Mouse (Mus musculus) lung, embryonic 15.5 days (tissue): Measurements from ENCODE around the gene Wfdc2. TPM values are rescaled to one million over a fixed set of nuclear protein-coding genes. Genes with fewer than 3 reads are reported as not detected.
A peak's percentile ranks its signal among the peaks of the same experiment; 100 is the strongest.
"Not testable (repeated sequence)": the region's sequence is repeated elsewhere in the genome, so short reads cannot be mapped to it uniquely, and the experiment has no call there.

Source experiments
- ATAC-seq: fragments of 200-750 bp; cut with Nextera tagmentation; 2 replicates; pipeline ENCODE4 v1.8.0; 2017; ENCODE audit warnings: moderate number of reproducible peaks, borderline replicate concordance; ENCODE audit not compliant: low FRiP score, low TSS enrichment; ENCODE audit errors: extremely low read depth
- H3K27ac ChIP-seq: fragments of 300-500 bp; sonication (generic); 2 replicates; pipeline ENCODE4 v1.5.1; 2015; ENCODE audit warnings: moderate library complexity, mild to moderate bottlenecking, inconsistent platforms
- H3K27me3 ChIP-seq: fragments of 300-500 bp; sonication (generic); 2 replicates; pipeline ENCODE4 v1.6.1; 2015; ENCODE audit warnings: inconsistent platforms
- H3K36me3 ChIP-seq: fragments of 300-500 bp; sonication (generic); 2 replicates; pipeline ENCODE4 v1.6.1; 2015; ENCODE audit warnings: inconsistent platforms
- H3K4me1 ChIP-seq: fragments of 300-500 bp; sonication (generic); 2 replicates; pipeline ENCODE4 v1.6.1; 2015; ENCODE audit warnings: inconsistent platforms
- H3K4me2 ChIP-seq: fragments of 300-500 bp; sonication (generic); 2 replicates; pipeline ENCODE4 v1.6.1; 2015; ENCODE audit warnings: inconsistent platforms, mild to moderate bottlenecking, moderate library complexity
- H3K4me3 ChIP-seq: fragments of 300-500 bp; sonication (generic); 2 replicates; pipeline ENCODE4 v1.5.1; 2015; ENCODE audit warnings: mild to moderate bottlenecking, inconsistent platforms
- H3K9ac ChIP-seq: fragments of 300-500 bp; sonication (generic); 2 replicates; pipeline ENCODE4 v1.6.1; 2015; ENCODE audit warnings: inconsistent platforms
- H3K9me3 ChIP-seq: fragments of 300-500 bp; sonication (generic); 2 replicates; pipeline ENCODE4 v1.6.1; 2016; ENCODE audit warnings: inconsistent platforms
- WGBS: fragments of 180-500 bp; shearing (Covaris S2); methylation state at CpG from one replicate; pipeline ENCODE4 v1.1.7; 2015; 5-methylcytosine and 5-hydroxymethylcytosine counted together
- polyA plus RNA-seq: library from polyadenylated mRNA; unstranded; fragments of >200 nt; fragmentation: Nextera tagmentation; extraction: Ambion mirVana; gene quantifications from 2 replicates; pipeline ENCODE4 v1.2.1, GENCODE M21; 2015

Gene Wfdc2
- polyA plus RNA-seq, 1 experiment from 2014 or later = 404 TPM

DNA sequence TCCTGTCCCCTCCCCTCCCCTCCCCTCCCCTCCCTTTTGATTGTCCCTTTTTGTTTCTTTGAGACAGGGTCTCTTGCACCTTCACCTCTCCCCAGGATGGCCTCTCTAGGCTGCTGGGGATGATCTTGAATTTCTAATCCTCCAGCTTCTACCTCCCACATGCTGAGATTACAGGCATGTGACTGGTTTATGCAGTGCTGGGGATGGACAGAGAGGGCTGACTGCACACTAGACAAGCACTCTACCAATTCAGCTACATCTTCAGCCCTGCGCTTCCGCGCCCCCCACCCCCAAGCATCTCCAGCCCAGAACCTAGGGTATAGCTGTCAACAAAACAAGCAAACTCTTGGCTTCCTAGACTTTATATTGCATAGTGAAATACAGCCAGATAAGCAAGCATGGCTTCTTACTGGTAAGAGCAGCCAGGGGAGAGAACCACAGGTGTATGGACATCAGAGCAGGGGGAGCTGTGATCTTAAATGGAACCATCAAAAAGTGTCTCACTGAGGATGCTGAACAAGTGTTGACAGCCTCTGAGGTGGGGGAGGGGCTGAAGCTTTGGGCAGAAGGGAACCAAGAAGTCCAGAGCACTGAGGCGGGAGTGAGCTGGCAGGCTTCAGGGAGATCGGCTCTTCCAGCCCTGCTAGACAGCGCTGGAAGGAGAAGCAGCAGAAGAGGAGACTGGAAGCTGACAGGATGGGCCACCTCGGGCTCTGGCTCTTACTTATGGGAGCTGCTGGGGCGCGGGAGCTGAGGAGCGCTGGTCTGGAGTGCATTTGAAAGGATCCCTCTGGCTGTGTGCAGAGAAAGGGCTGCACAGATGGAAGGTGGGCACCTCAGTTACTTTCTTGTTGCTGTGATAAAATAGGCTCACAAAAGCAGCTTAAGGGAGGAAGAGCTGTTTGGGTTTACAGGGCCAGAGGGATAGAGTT, 12.0 kb upstream of the Wfdc2 start:
- ATAC-seq = no peak
- no peak overlapping the region for H3K9ac ChIP-seq
- 23% methylated on average over 10 of the region's 10 CpGs for whole genome bisulfite sequencing

DNA sequence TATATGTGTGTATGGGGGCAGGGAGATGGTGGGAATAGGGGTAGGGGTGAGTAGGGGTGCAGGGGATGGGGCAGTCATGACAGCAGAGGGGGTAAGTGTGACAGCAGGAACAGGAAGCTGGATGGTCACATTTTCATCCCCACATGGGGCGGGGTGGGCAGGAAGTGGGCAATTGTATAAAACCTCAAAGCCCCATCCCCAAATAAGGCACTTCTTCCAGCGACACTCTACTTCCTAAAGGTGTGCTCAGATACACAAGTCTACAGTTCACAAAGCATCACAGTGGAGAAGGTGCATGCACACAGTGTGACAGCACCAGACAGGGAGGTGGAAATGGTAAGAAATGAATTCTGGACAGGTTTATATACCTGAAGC, 11.3 kb upstream of the Wfdc2 start:
- H3K27ac ChIP-seq = no peak overlapping the region
- WGBS = 68% methylated on average over 2 of the region's 2 CpGs
- H3K4me1 ChIP-seq = peaks cover 11% of the 10 kb centered on the region
- H3K36me3 ChIP-seq = no peaks in the 10 kb centered on the region
- no peaks in the 10 kb centered on the region for H3K9me3 ChIP-seq
- no peak for ATAC-seq
- H3K4me2 ChIP-seq = no peak overlapping the region
- H3K9ac ChIP-seq = no peak overlapping the region
- no peaks in the 10 kb centered on the region; the same call in 1 of the 2 replicates for H3K27me3 ChIP-seq
- no peak overlapping the region for H3K4me3 ChIP-seq

More for the DNA sequence above, 12.0 kb upstream of the Wfdc2 start:
- Histone ChIP-seq H3K36me3 (no peaks in the 10 kb centered on the region), H3K9me3 (no peaks in the 10 kb centered on the region), H3K4me3 (no peak overlapping the region), H3K4me2 (no peak overlapping the region), H3K27ac (no peak overlapping the region), H3K4me1 (peaks cover 11% of the 10 kb centered on the region), H3K27me3 (no peaks in the 10 kb centered on the region; the same call in 1 of the 2 replicates)

DNA sequence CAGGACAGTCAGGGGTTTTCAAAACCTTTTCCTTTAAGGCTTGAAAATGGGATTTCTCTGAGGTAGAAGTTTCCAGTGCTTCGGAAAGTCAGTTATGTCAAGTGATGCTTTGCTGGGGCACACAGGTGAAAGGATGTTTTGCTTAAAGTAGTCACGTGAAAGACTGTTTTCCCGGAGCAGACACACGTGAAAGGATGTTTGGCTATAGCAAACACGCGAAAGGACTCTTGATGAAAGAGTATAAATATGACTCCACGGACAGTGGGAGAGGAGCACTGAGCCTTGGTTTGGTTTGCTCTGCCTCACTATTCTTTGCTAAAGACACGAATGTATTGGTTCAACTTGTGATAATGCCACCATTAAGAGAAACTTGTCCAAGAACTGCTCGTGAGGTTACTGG, 10.7 kb upstream of the Wfdc2 start:
- H3K9ac ChIP-seq = no peak overlapping the region
- H3K36me3 ChIP-seq = no peaks in the 10 kb centered on the region
- no peak overlapping the region for H3K27ac ChIP-seq
- H3K9me3 ChIP-seq = no peaks in the 10 kb centered on the region
- 63% methylated on average over 9 of the region's 9 CpGs for WGBS
- H3K4me2 ChIP-seq = no peak overlapping the region
- no peak overlapping the region for H3K4me3 ChIP-seq
- ATAC-seq = no peak
- H3K27me3 ChIP-seq = no peaks in the 10 kb centered on the region; the same call in 1 of the 2 replicates
- H3K4me1 ChIP-seq = peaks cover 11% of the 10 kb centered on the region

DNA sequence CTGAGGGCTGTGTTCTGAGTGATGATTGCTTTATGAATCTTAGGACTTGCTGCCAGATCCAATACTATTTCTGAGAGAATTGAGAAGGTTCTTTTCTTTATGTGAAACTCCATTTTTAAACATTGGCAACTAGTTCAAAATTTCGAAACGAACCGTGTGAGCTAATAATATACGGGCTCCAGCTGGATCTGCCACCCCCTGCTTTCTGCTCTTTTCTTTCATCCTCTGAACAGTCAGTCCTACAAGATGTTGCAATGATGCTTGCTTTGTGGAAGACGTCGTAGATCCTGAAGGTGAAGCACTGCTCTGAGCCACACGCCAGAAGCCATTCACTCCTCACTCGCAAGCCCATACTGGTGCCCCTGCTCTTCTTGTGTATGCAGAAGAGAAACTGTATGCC, 3.8 kb upstream of the Wfdc2 start:
- H3K9ac ChIP-seq = no peak overlapping the region
- H3K4me2 ChIP-seq = no peak overlapping the region; the same call in 1 of the 2 replicates
- H3K4me3 ChIP-seq = no peak overlapping the region
- H3K36me3 ChIP-seq = no peaks in the 10 kb centered on the region
- H3K4me1 ChIP-seq = peaks cover 24% of the 10 kb centered on the region
- WGBS = 58% methylated on average over 8 of the region's 8 CpGs
- 0 out of 2 replicates have a peak, but pooled peaks cover 5% of the 10 kb centered on the region for H3K27me3 ChIP-seq
- no peaks in the 10 kb centered on the region for H3K9me3 ChIP-seq
- ATAC-seq = no peak
- peak overlapping the region; percentile 74 for H3K27ac ChIP-seq

DNA sequence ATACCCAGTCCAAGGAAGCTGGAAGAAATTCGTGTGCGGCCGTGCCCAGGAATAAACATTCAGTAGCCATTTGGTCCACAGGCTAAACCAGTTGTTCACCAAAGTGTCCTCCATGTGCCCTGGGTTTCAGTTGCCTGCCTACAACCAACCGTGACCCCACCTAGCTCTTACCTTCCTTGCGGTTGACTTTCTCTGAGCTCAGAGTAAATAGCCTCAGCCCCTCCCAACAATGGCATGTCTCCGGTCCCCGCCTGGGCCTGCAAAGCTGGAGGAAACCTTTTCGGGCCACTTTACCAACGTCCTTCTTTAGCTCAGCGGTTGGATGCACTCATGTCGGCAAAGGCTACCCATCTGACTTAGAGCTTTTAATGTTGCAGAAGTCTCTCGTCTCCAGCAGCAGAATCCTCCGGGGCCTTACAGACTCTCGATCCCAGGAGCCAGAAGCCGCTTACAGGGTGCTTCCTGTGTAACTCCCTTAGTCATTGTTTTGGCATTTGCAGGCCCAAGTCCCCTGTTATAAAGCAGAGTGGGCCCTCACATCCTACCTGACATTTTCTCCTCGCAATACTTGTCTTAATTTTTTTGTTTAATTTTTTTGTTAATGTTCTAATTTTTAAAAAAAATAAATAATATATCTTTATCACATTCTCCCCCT, 3.1 kb upstream of the Wfdc2 start:
- H3K27ac ChIP-seq = peak overlapping the region; percentile 74
- H3K4me1 ChIP-seq = peaks cover 27% of the 10 kb centered on the region
- H3K4me2 ChIP-seq = peak overlapping the region; percentile 4; the same call in 1 of the 2 replicates
- no peaks in the 10 kb centered on the region for H3K36me3 ChIP-seq
- 0 out of 2 replicates have a peak, but pooled peaks cover 5% of the 10 kb centered on the region for H3K27me3 ChIP-seq
- no peaks in the 10 kb centered on the region for H3K9me3 ChIP-seq
- 28% methylated on average over 16 of the region's 16 CpGs for WGBS
- no peak for ATAC-seq
- H3K9ac ChIP-seq = no peak overlapping the region
- no peak overlapping the region for H3K4me3 ChIP-seq

DNA sequence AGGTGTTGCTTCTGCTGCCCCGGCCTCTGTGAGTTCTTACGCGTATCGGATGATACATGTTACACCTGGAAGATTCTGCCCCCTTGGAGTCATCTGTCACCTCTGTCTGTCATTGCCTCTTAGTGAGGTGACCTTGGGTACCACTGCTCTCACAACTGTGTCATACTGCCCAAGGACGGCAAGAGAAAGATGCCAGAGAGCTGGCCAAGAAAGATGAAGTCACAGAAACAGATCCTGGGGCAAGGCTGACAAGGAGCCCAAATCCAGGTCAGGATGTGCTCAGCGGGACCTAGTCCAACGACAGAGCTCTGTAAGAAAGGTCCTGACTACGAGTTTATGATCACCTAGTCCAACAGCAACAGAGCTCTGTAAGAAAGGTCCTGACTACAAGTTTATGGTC, 2.1 kb upstream of the Wfdc2 start:
- no peak overlapping the region for H3K4me3 ChIP-seq
- H3K36me3 ChIP-seq = no peaks in the 10 kb centered on the region
- H3K4me2 ChIP-seq = no peak overlapping the region
- H3K9me3 ChIP-seq = no peaks in the 10 kb centered on the region
- H3K4me1 ChIP-seq = peaks cover 27% of the 10 kb centered on the region
- ATAC-seq = no peak
- H3K27ac ChIP-seq = no peak overlapping the region
- WGBS = 81% methylated on average over 8 of the region's 8 CpGs
- H3K27me3 ChIP-seq = 0 out of 2 replicates have a peak, but pooled peaks cover 5% of the 10 kb centered on the region
- no peak overlapping the region for H3K9ac ChIP-seq

DNA sequence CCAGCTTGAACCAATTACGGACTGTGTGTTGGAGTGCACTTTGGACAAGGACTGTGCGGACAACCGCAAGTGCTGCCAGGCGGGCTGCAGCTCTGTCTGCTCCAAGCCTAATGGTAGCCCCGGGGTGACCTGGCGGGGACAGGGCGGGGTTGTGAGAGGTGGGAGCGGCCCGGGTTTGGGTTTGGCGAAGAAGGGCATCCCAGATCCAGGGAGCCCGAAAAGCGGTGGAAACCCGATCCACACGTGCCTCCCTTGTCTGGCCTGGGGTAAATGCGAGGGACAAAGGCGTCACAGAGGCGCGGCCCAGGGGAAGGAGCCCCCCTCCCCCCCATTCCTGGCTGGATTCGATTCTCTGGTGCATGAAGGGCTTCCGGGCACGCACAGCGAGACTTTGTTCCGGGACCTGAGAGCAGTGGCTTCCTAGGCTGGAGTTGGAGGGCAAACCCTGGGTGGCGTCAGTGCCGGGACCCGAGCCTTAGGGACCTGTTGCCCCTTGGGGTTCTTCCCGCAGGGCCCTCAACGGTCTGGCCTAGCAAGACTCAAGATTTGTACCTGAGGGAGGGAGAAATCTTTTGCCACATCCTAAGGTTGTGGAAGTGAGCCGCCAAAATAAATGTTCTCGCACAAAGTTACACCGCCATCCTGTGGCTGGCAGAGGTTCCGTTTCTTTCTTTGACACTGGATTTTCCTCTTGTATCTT, 1.3 kb downstream of the Wfdc2 start:
- WGBS = 2% methylated on average over 32 of the region's 32 CpGs
- Histone ChIP-seq H3K9me3 (no peaks in the 10 kb centered on the region), H3K36me3 (peaks cover 16% of the 10 kb centered on the region; the same call in 1 of the 2 replicates), H3K9ac (peak overlapping the region; percentile 62), H3K4me1 (peaks cover 18% of the 10 kb centered on the region), H3K27me3 (0 out of 2 replicates have a peak, but pooled peaks cover 5% of the 10 kb centered on the region), H3K4me2 (peak overlapping the region; percentile 94), H3K4me3 (peak overlapping the region; percentile 53), H3K27ac (peak overlapping the region; percentile 74)
- ATAC-seq = peak; percentile 46; the same call in 1 of the 2 replicates

DNA sequence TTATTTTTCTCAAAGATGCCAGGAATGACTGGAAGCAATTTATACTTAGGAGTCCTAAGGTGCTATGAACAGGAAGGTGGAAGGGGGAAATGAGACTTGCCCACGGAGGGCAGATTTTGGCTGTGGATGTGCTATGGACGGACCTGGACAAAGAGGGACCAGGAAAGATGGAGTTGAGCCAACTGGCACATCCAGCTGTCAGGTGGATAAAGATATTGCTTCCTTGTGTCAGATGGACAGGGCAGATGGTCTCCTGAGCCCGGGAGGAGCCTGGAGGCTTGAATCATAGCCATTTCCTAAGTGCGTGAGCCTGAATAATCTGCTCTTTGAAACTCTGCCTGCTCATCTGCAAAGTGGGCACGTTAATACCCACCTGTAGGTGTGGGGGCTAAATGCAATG, 2.1 kb downstream of the Wfdc2 start:
- no peak overlapping the region for H3K9ac ChIP-seq

DNA sequence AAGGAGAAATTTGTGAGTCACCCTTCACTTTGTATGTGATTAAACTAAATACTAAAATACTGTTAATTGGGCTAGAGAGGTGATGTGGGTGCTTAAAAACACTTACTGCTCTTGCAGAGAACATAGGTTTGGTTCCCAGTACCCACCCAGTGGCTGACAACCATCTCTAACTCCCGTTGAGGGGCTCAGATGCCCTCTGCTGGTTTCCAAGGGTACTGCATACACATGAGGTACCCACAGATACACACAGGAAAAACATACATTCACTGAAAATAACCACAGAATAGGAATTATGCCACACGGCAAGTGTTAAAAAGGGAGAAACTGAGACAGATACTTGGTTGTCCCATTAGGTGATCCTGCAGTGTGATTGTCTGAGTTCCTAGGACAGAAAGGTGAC, 4.8 kb downstream of the Wfdc2 start:
- H3K4me2 ChIP-seq = no peak overlapping the region
- H3K36me3 ChIP-seq = peaks cover 16% of the 10 kb centered on the region; the same call in 1 of the 2 replicates
- H3K4me3 ChIP-seq = no peak overlapping the region
- peaks cover 6% of the 10 kb centered on the region for H3K4me1 ChIP-seq
- H3K9ac ChIP-seq = no peak overlapping the region
- no peaks in the 10 kb centered on the region for H3K9me3 ChIP-seq
- no peak overlapping the region for H3K27ac ChIP-seq
- 0 out of 2 replicates have a peak, but pooled peaks cover 5% of the 10 kb centered on the region for H3K27me3 ChIP-seq
- 73% methylated on average over 2 of the region's 2 CpGs for WGBS
- no peak for ATAC-seq

More for the DNA sequence above, 2.1 kb downstream of the Wfdc2 start:
- peaks cover 16% of the 10 kb centered on the region; the same call in 1 of the 2 replicates for H3K36me3 ChIP-seq
- H3K27ac ChIP-seq = no peak overlapping the region
- H3K9me3 ChIP-seq = no peaks in the 10 kb centered on the region
- peak overlapping the region; percentile 53 for H3K4me3 ChIP-seq
- H3K4me1 ChIP-seq = peaks cover 9% of the 10 kb centered on the region
- ATAC-seq = no peak
- 0 out of 2 replicates have a peak, but pooled peaks cover 5% of the 10 kb centered on the region for H3K27me3 ChIP-seq
- peak overlapping the region; percentile 94 for H3K4me2 ChIP-seq
- 63% methylated on average over 5 of the region's 5 CpGs for WGBS

DNA sequence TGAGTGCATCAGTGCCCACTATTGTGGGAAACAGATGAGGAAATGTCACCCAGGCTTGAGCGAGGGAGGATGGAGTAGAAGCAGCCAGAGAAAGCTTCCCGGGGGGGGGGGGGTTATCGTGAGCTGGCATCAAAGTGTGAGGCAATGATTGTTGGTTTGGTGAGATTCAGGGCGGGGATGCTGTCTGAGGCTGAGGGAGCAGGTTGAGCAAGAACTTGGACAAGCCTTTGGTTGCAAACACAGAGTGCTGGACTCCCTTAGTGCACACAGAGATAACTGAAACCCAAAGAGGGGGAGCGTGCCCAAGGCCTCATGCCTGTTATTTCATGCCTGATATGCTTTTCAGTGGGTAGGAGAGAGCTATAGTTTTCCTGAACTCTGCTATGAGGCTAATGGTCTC, 5.2 kb downstream of the Wfdc2 start:
- no peak overlapping the region for H3K4me3 ChIP-seq
- H3K36me3 ChIP-seq = peaks cover 16% of the 10 kb centered on the region; the same call in 1 of the 2 replicates
- 0 out of 2 replicates have a peak, but pooled peaks cover under 1% of the 10 kb centered on the region for H3K27me3 ChIP-seq
- ATAC-seq = no peak
- no peaks in the 10 kb centered on the region for H3K9me3 ChIP-seq
- no peak overlapping the region for H3K27ac ChIP-seq
- no peak overlapping the region for H3K9ac ChIP-seq
- WGBS = 89% methylated on average over 5 of the region's 5 CpGs
- no peak overlapping the region for H3K4me2 ChIP-seq
- peaks cover 6% of the 10 kb centered on the region for H3K4me1 ChIP-seq

DNA sequence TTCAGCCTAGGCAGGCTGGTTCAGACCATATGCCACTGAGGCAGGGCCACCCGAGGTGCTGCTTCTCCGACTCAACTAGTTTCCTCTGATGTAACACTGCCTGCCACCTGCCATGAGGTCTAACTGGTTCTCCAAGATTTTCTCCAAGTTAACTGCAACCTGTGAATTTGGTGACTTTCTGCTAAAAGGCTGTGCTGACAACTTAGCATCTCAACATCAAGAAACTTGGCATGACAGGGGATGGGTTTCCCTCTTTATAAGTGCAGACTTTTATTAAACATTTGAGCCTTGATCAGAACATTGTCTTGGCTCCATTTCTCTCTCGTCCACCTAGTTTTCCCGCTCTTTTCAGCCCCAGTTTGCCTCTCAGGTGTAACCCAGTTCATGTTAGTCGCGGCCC, 11.1 kb downstream of the Wfdc2 start, which contains the start of gene Spint3:
Gene Spint3 (minus strand): TSS at position 101 of the 400 bp plus-strand sequence.
- not testable (repeated sequence) for ATAC-seq, H3K4me3 ChIP-seq, H3K4me2 ChIP-seq, H3K27ac ChIP-seq, H3K9ac ChIP-seq, H3K27me3 ChIP-seq, H3K9me3 ChIP-seq, H3K36me3 ChIP-seq, H3K4me1 ChIP-seq
- 71% methylated on average over 6 of the region's 6 CpGs for WGBS
